9 mouse cellular contexts compared by ENCODE assay signal in genomic region chr4:130307851-130308230, GRCm38 (mm10). TPM values are rescaled to one million over a fixed set of nuclear protein-coding genes. Genes with fewer than 3 reads are reported as not detected.
DNase-seq lines count a peak whose midpoint lies in the region; ATAC-seq and TF ChIP-seq lines count a peak whose summit lies in the region.
"Had no signal": no experiment of that assay in that cellular context is flagged by ENCODE, and none has a peak within 500 bp of the region (broad histone marks: within the 10 kb centered on the region; RNA-seq: fewer than 3 reads in every experiment).

No protein-coding gene starts in this region.

- no peak for TF ChIP-seq CTCF in embryonic fibroblast, embryonic 13.5 days (IDR thresholded peaks at IDR 0.05; ENCODE audit: borderline replicate concordance, insufficient read depth, low read length)
- peak; percentile 21; the same call in 1 of the 2 replicates for TF ChIP-seq CTCF in heart, postnatal 0 days (IDR thresholded peaks at IDR 0.05; ENCODE audit: low read depth)

- peaks cover 8% of the 10 kb centered on the region for H3K36me3 ChIP-seq in heart, postnatal 0 days (replicated peaks; ENCODE audit: control insufficient read depth, insufficient read depth, low read length)
- no peaks in the 10 kb centered on the region for H3K36me3 ChIP-seq in lung, embryonic 16.5 days (ENCODE audit: control insufficient read depth, insufficient read depth, low read length)

- WGBS in heart, postnatal 0 days, result 1% methylated on average over 23 of the region's 23 CpGs
- 0% methylated on average over 23 of the region's 23 CpGs for WGBS in lung, embryonic 16.5 days

- ATAC-seq in heart, postnatal 0 days (ENCODE audit: insufficient read depth, low read depth), result peak; percentile 70
- ATAC-seq in lung, embryonic 16.5 days (ENCODE audit: low read depth), result peak; percentile 70
- ATAC-seq: Patski had no signal

- peak; percentile 10 to 30 for DNase-seq in urinary bladder, adult 18-20 months (ENCODE audit: low spot score in 2 of 2)
- DNase-seq in urinary bladder, postnatal 10 days (ENCODE audit: low spot score), result no peak
- DNase-seq in heart, postnatal 0 days (ENCODE audit: low spot score), result peak; percentile 91
- DNase-seq in kidney, postnatal 10 days, result peak; percentile 89
- peak; percentile 61 for DNase-seq in retina, embryonic 14.5 days (ENCODE audit: low spot score)
- DNase-seq in c-Kit-positive CD71-positive TER-119-positive erythroid progenitor cells, embryonic 14.5 days (ENCODE audit: low spot score), result no peak

- no peaks in the 10 kb centered on the region; the same call in 1 of the 2 replicates for H3K4me1 ChIP-seq in embryonic fibroblast, embryonic 13.5 days (ENCODE audit: control insufficient read depth, insufficient read depth, low read length)
- peaks cover 9% of the 10 kb centered on the region; the same call in 1 of the 2 replicates for H3K4me1 ChIP-seq in heart, postnatal 0 days (ENCODE audit: control insufficient read depth, insufficient read depth)
- H3K4me1 ChIP-seq in lung, embryonic 16.5 days (replicated peaks; ENCODE audit: control insufficient read depth, insufficient read depth, low read length), result peaks cover 8% of the 10 kb centered on the region

- no peak overlapping the region for H3K27ac ChIP-seq in embryonic fibroblast, embryonic 13.5 days (ENCODE audit: insufficient read depth, low read length)
- peak overlapping the region; percentile 95 for H3K27ac ChIP-seq in heart, postnatal 0 days (ENCODE audit: low read depth)
- H3K27ac ChIP-seq in lung, embryonic 16.5 days (ENCODE audit: low read length), result no peak overlapping the region

- no peak for TF ChIP-seq POLR2A in embryonic fibroblast, embryonic 13.5 days (IDR thresholded peaks at IDR 0.05; ENCODE audit: low read depth, low read length)

- peak overlapping the region; percentile 79 for H3K4me2 ChIP-seq in heart, postnatal 0 days (ENCODE audit: low read depth, low read length)
- peak overlapping the region; percentile 96 for H3K4me2 ChIP-seq in lung, embryonic 16.5 days (ENCODE audit: low read depth, low read length)

- H3K4me3 ChIP-seq in embryonic fibroblast, embryonic 13.5 days (ENCODE audit: insufficient read depth, low read length), result peak overlapping the region; percentile 51
- H3K4me3 ChIP-seq in heart, postnatal 0 days (ENCODE audit: low read depth, low read length), result peak overlapping the region; percentile 65
- peak overlapping the region; percentile 56 for H3K4me3 ChIP-seq in lung, embryonic 16.5 days (ENCODE audit: low read length)

- peak overlapping the region; percentile 87 for H3K9ac ChIP-seq in heart, postnatal 0 days (replicated peaks; ENCODE audit: low read depth, low read length)
- H3K9ac ChIP-seq in lung, embryonic 16.5 days (ENCODE audit: low read length), result peak overlapping the region; percentile 8; the same call in 1 of the 2 replicates

- no peaks in the 10 kb centered on the region for H3K9me3 ChIP-seq in heart, postnatal 0 days (replicated peaks; ENCODE audit: control insufficient read depth, low read length)
- H3K9me3 ChIP-seq in lung, embryonic 16.5 days (ENCODE audit: control insufficient read depth, low read length), result no peaks in the 10 kb centered on the region

- H3K27me3 ChIP-seq in heart, postnatal 0 days (ENCODE audit: control insufficient read depth, insufficient read depth, low read length), result peaks cover 5% of the 10 kb centered on the region; the same call in 1 of the 2 replicates
- peaks cover 28% of the 10 kb centered on the region for H3K27me3 ChIP-seq in lung, embryonic 16.5 days (ENCODE audit: control insufficient read depth, insufficient read depth, low read depth, low read length)
- H3K27me3 ChIP-seq: Patski had no signal

- peak; percentile 45; the same call in 1 of the 2 replicates for TF ChIP-seq EP300 in heart, postnatal 0 days (IDR thresholded peaks at IDR 0.05; ENCODE audit: low read depth)

RNA-seq across cellular contexts. Expression of gene Fabp3, which starts 0.6 kb away (rescaled TPM):
- 13.5 and 25.5 TPM in 2 replicates for polyA plus RNA-seq in embryonic fibroblast, embryonic 13.5 days (2011; ENCODE audit: insufficient read length, low read depth, missing spikeins)
- 2,071 and 3,924 TPM in 2 replicates for total RNA-seq in heart, postnatal 0 days (2014; rRNA removed; ENCODE audit: low replicate concordance)
- 10,729 and 11,746 TPM in 2 replicates for polyA plus RNA-seq in heart, postnatal 0 days (2015; fragmentation: Nextera tagmentation; extraction: Ambion mirVana)
- polyA plus RNA-seq in lung, embryonic 16.5 days (2015; fragmentation: Nextera tagmentation; extraction: Ambion mirVana), result 41.0 and 54.4 TPM in 2 replicates

RNA-seq across cellular contexts. Expression of gene Gm10570, which starts 0.6 kb away (rescaled TPM):
- polyA plus RNA-seq in embryonic fibroblast, embryonic 13.5 days (2011; ENCODE audit: insufficient read length, low read depth, missing spikeins), result not detected in 2 replicates
- not detected in 2 replicates for total RNA-seq in heart, postnatal 0 days (2014; rRNA removed; ENCODE audit: low replicate concordance)
- polyA plus RNA-seq in heart, postnatal 0 days (2015; fragmentation: Nextera tagmentation; extraction: Ambion mirVana), result 2.1 and 2.8 TPM in 2 replicates
- polyA plus RNA-seq in lung, embryonic 16.5 days (2015; fragmentation: Nextera tagmentation; extraction: Ambion mirVana), result not detected in 2 replicates
- polyA plus RNA-seq: Patski had no signal

RNA-seq across cellular contexts. Expression of gene Serinc2, which starts 28.8 kb away (rescaled TPM):
- 25.1 and 32.6 TPM in 2 replicates for polyA plus RNA-seq in embryonic fibroblast, embryonic 13.5 days (2011; ENCODE audit: insufficient read length, low read depth, missing spikeins)
- 1.3 and 1.9 TPM in 2 replicates for total RNA-seq in heart, postnatal 0 days (2014; rRNA removed; ENCODE audit: low replicate concordance)
- 1.3 TPM in 2 replicates for polyA plus RNA-seq in heart, postnatal 0 days (2015; fragmentation: Nextera tagmentation; extraction: Ambion mirVana)
- 19.9 and 20.4 TPM in 2 replicates for polyA plus RNA-seq in lung, embryonic 16.5 days (2015; fragmentation: Nextera tagmentation; extraction: Ambion mirVana)

RNA-seq across cellular contexts. Expression of gene Zcchc17, which starts 51.9 kb away (rescaled TPM):
- polyA plus RNA-seq in embryonic fibroblast, embryonic 13.5 days (2011; ENCODE audit: insufficient read length, low read depth, missing spikeins), result 28.2 and 33.9 TPM in 2 replicates
- total RNA-seq in heart, postnatal 0 days (2014; rRNA removed; ENCODE audit: low replicate concordance), result 19.6 and 20.0 TPM in 2 replicates
- polyA plus RNA-seq in heart, postnatal 0 days (2015; fragmentation: Nextera tagmentation; extraction: Ambion mirVana), result 39.6 and 46.8 TPM in 2 replicates
- 62.5 and 72.0 TPM in 2 replicates for polyA plus RNA-seq in lung, embryonic 16.5 days (2015; fragmentation: Nextera tagmentation; extraction: Ambion mirVana)

RNA-seq across cellular contexts. Expression of gene Snrnp40, which starts 52.1 kb away (rescaled TPM):
- polyA plus RNA-seq in embryonic fibroblast, embryonic 13.5 days (2011; ENCODE audit: insufficient read length, low read depth, missing spikeins), result 40.4 and 41.3 TPM in 2 replicates
- total RNA-seq in heart, postnatal 0 days (2014; rRNA removed; ENCODE audit: low replicate concordance), result 36.8 and 39.2 TPM in 2 replicates
- polyA plus RNA-seq in heart, postnatal 0 days (2015; fragmentation: Nextera tagmentation; extraction: Ambion mirVana), result 41.2 and 41.4 TPM in 2 replicates
- polyA plus RNA-seq in lung, embryonic 16.5 days (2015; fragmentation: Nextera tagmentation; extraction: Ambion mirVana), result 135 and 138 TPM in 2 replicates

Comparison
In these comparisons a context has a peak if more than half of its experiments do, and no peak if none do; other contexts are left out.
1. DNase-seq: peak in urinary bladder, adult 18-20 months (2 of 2), heart, postnatal 0 days (single experiment), kidney, postnatal 10 days (single experiment) and retina, embryonic 14.5 days (single experiment); none in urinary bladder, postnatal 10 days (single experiment) and c-Kit-positive CD71-positive TER-119-positive erythroid progenitor cells, embryonic 14.5 days (single experiment).
2. RNA of gene Fabp3, which starts 0.6 kb away (polyA plus RNA-seq): 10,729 to 11,746 TPM in heart, postnatal 0 days; 41.0 to 54.4 TPM in lung, embryonic 16.5 days and 13.5 to 25.5 TPM in embryonic fibroblast, embryonic 13.5 days; every median in the first group is over 100 times any median in the second.
3. Peak in every context shown above with its lines, with median percentiles within 50 percentile points of each other: H3K4me3 ChIP-seq.